Mouse (Mus musculus) embryo, embryonic 11.5 days (tissue): ENCODE measurements at regions not wholly inside any gene's neighbourhood (a gene's known extent, or its start where the extent isn't known, plus 50 kb on each side); places are given as distances from the start of the nearest gene placed in this dataset.

ENCODE experiments used
- DNase-seq: peaks from one replicate; pipeline ENCODE4 v3.0.0-alpha.2; 2012; ENCODE audit warnings: low read depth, low spot score

GRCm38 (mm10) chr4:81730386-81730785, 287.8 kb upstream of the Mpdz start:
- no peak for DNase-seq

GRCm38 (mm10) chr4:81728961-81729360, 286.3 kb upstream of the Mpdz start:
- DNase-seq = no peak

- DNase-seq = no peak
Measured at GRCm38 (mm10) chr4:81727735-81728581, 285.3 kb upstream of the Mpdz start.

GRCm38 (mm10) chr4:81726761-81727723, 284.4 kb upstream of the Mpdz start:
- no peak for DNase-seq

GRCm38 (mm10) chr4:81724751-81725150, 282.1 kb upstream of the Mpdz start:
- DNase-seq = no peak

GRCm38 (mm10) chr4:81712378-81712777, 269.8 kb upstream of the Mpdz start:
- no peak for DNase-seq

- DNase-seq = no peak
Measured at GRCm38 (mm10) chr4:81695182-81695581, 252.6 kb upstream of the Mpdz start.

GRCm38 (mm10) chr4:81677205-81677604, 234.6 kb upstream of the Mpdz start:
- DNase-seq = no peak

GRCm38 (mm10) chr4:81674871-81675270, 232.3 kb upstream of the Mpdz start:
- DNase-seq = no peak

GRCm38 (mm10) chr4:81673398-81674265, 231.0 kb upstream of the Mpdz start:
- DNase-seq = no peak

- no peak for DNase-seq
Measured at GRCm38 (mm10) chr4:81671986-81672385, 229.4 kb upstream of the Mpdz start.

- peak; percentile 69 for DNase-seq
Measured at GRCm38 (mm10) chr4:81669181-81669580, 226.6 kb upstream of the Mpdz start.

- no peak for DNase-seq
Measured at GRCm38 (mm10) chr4:81661096-81661495, 218.5 kb upstream of the Mpdz start.

- DNase-seq = no peak
Measured at GRCm38 (mm10) chr4:81628496-81628828, 185.8 kb upstream of the Mpdz start.

- DNase-seq = peak; percentile 14
Measured at GRCm38 (mm10) chr4:81627714-81628495, 185.3 kb upstream of the Mpdz start.

GRCm38 (mm10) chr4:81625348-81625934, 182.8 kb upstream of the Mpdz start:
- DNase-seq = no peak

- no peak for DNase-seq
Measured at GRCm38 (mm10) chr4:81624111-81624510, 181.5 kb upstream of the Mpdz start.

GRCm38 (mm10) chr4:81621391-81622137, 178.9 kb upstream of the Mpdz start:
- DNase-seq = no peak

- no peak for DNase-seq
Measured at GRCm38 (mm10) chr4:81617191-81617590, 174.6 kb upstream of the Mpdz start.

- DNase-seq = no peak
Measured at GRCm38 (mm10) chr4:81611191-81611590, 168.6 kb upstream of the Mpdz start.
